Mouse (Mus musculus) megakaryocyte, embryonic 14.5 days (primary cell): ENCODE data around the gene Fbxl13. TPM values are rescaled to one million over a fixed set of nuclear protein-coding genes. Genes with fewer than 3 reads are reported as not detected.

Source experiments
- H3K27me3 ChIP-seq: replicated peaks from 2 replicates; pipeline ENCODE3; 2012; ENCODE audit warnings: inconsistent platforms
- H3K36me3 ChIP-seq: replicated peaks from 2 replicates; pipeline ENCODE3; 2012; ENCODE audit warnings: low read length, inconsistent platforms, mixed read lengths
- H3K4me1 ChIP-seq: 2 replicates; pipeline ENCODE4 v1.6.1; 2012; ENCODE audit warnings: inconsistent platforms
- H3K4me3 ChIP-seq: replicated peaks from 2 replicates; pipeline ENCODE3; 2012; ENCODE audit warnings: moderate library complexity, mild to moderate bottlenecking, inconsistent platforms
- H3K9me3 ChIP-seq: 2 replicates; pipeline ENCODE4 v1.6.1; 2012; ENCODE audit warnings: inconsistent platforms
- FLI1 ChIP-seq: IDR thresholded peaks from 2 replicates; pipeline ENCODE4 v1.6.1; 2012; ENCODE audit warnings: low read length, inconsistent platforms, mixed read lengths
- GATA1 ChIP-seq: IDR thresholded peaks from 3 replicates; pipeline ENCODE4 v1.6.1; 2012; ENCODE audit warnings: mixed read lengths, low read length, inconsistent platforms, borderline replicate concordance
- polyA plus RNA-seq: library from polyadenylated mRNA; stranded (reverse); fragments of >175 nt; gene quantifications from 2 replicates; pipeline ENCODE4 v1.2.3, GENCODE M21; 2012; ENCODE audit warnings: low replicate concordance; ENCODE audit not compliant: insufficient read depth

Fbxl13 gene
- polyA plus RNA-seq, 1 experiment, result not detected

DNA sequence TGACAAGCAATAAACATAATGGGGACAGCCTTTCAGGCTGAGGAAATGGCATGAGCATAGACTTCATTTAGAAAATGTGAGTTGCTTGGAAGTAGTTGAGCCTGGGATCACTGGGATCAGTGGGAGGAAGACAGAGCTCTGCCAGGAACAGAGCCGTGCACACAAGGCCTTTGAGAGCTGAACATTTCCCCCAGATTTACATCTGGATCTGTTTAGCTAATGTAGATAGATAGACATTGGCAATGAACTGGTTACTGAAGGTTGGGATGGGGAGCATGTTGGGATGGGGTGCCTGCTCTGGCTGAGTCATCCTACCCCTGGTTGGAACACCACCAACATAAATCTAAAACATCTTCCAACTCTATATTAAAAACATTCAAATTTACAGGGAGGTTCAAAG is 138.5 kb downstream of the Fbxl13 start:
- no peak overlapping the region for H3K4me3 ChIP-seq
- TF ChIP-seq FLI1, result no peak
- peaks cover 8% of the 10 kb centered on the region for H3K4me1 ChIP-seq
- no peaks in the 10 kb centered on the region for H3K36me3 ChIP-seq
- peaks cover 6% of the 10 kb centered on the region for H3K27me3 ChIP-seq
- no peaks in the 10 kb centered on the region for H3K9me3 ChIP-seq

GRCm38 (mm10) chr5:21505159-21505558 is 140.3 kb downstream of the Fbxl13 start:
- no peaks in the 10 kb centered on the region for H3K36me3 ChIP-seq
- H3K4me1 ChIP-seq, result peaks cover 8% of the 10 kb centered on the region; the same call in 1 of the 2 replicates
- H3K4me3 ChIP-seq, result no peak overlapping the region
- TF ChIP-seq GATA1, result no peak
- TF ChIP-seq FLI1, result no peak
- no peaks in the 10 kb centered on the region for H3K9me3 ChIP-seq
- peaks cover 3% of the 10 kb centered on the region for H3K27me3 ChIP-seq

DNA sequence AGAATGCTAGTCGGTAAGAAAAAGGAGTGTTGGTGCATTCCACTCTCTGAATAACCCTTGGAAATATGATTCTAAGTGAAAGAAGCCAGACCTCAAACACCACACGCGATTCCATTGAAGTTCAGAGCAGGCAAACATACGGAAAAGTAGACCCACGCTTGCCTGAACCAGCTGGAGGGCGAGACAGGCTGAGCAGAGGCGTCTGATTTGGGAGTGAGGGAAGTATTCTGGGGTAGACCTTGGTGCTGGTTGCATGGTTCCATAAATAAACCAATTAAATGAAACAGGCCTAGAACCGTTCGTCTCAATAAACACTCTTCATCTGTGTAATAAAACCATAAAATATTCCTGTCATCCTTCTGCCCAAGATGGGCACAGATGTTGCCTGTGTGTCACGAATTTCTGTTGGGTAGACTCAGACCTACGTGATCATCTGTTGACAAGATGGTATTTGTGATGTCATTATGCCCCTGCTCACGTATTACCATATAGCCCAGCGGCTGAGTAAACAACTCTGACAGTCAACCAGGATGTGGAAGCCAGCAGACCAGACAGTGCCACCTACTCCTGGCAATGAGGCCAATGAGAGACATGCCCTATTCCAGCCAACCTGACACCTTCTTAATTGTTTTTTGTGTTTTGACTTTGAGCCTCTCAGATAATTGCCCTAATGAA is 142.4 kb downstream of the Fbxl13 start:
- no peak for TF ChIP-seq GATA1
- no peak for TF ChIP-seq FLI1
- H3K9me3 ChIP-seq, result no peaks in the 10 kb centered on the region
- peaks cover 5% of the 10 kb centered on the region; the same call in 1 of the 2 replicates for H3K4me1 ChIP-seq
- H3K36me3 ChIP-seq, result no peaks in the 10 kb centered on the region
- no peak overlapping the region for H3K4me3 ChIP-seq
- peaks cover 3% of the 10 kb centered on the region for H3K27me3 ChIP-seq

- no peak overlapping the region for H3K4me3 ChIP-seq
- peaks cover 3% of the 10 kb centered on the region for H3K27me3 ChIP-seq
- H3K4me1 ChIP-seq, result peaks cover 11% of the 10 kb centered on the region
- no peaks in the 10 kb centered on the region for H3K36me3 ChIP-seq
- no peaks in the 10 kb centered on the region for H3K9me3 ChIP-seq
- TF ChIP-seq FLI1 (no peak), GATA1 (no peak)
These were observed 144.5 kb downstream of the Fbxl13 start for GRCm38 (mm10) chr5:21500941-21501340.

DNA sequence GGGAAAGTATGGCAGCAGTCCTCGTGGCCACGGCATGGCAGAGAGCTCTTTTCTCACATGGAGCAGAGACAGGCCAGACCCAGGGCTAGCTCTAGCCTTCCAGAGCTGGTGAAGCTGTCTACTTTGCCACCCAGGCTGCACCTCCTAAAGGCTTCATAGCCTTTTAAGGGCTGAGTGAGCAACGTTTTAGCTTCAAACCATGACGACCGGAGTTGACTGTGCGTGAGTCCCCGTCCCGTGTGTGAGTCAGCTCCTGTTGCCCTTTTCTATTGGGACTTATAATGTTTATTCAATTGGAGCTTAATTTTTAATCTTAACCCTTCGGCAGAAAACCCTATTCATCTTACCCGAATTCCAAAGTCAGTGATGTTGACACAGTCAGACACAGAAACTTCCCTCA is 145.3 kb downstream of the Fbxl13 start:
- TF ChIP-seq FLI1 (no peak), GATA1 (no peak)
- Histone ChIP-seq H3K27me3 (peaks cover 3% of the 10 kb centered on the region), H3K4me3 (no peak overlapping the region), H3K9me3 (no peaks in the 10 kb centered on the region), H3K4me1 (peaks cover 12% of the 10 kb centered on the region), H3K36me3 (no peaks in the 10 kb centered on the region)

DNA sequence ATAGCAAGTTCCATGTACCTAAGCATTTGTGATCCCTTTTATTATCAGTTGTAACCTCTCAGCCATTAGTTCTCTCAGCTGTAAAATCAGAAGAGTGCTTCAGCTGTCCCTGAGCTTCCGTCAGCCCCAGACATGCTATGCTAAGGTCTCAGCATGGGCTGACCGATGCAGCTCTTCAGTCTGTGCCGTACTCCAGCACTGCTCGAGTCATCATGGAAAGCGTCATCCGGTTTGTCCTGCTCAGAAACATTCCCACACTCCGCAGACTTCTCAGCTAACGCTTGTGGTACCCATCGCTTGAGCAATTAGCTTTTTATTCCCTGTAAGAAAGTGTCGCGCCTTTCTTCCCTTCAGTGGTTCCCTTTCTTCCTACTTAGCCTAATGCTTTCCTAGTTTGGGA is 146.5 kb downstream of the Fbxl13 start:
- H3K36me3 ChIP-seq, result no peaks in the 10 kb centered on the region
- H3K9me3 ChIP-seq, result no peaks in the 10 kb centered on the region
- no peak overlapping the region for H3K4me3 ChIP-seq
- TF ChIP-seq GATA1 (no peak), FLI1 (no peak)
- H3K4me1 ChIP-seq, result peaks cover 17% of the 10 kb centered on the region
- H3K27me3 ChIP-seq, result peaks cover 3% of the 10 kb centered on the region

GRCm38 (mm10) chr5:21498490-21498889 is 146.9 kb downstream of the Fbxl13 start:
- H3K4me3 ChIP-seq, result no peak overlapping the region
- H3K36me3 ChIP-seq, result no peaks in the 10 kb centered on the region
- peaks cover 17% of the 10 kb centered on the region for H3K4me1 ChIP-seq
- no peaks in the 10 kb centered on the region for H3K9me3 ChIP-seq
- H3K27me3 ChIP-seq, result peaks cover 3% of the 10 kb centered on the region
- TF ChIP-seq GATA1, result no peak
- TF ChIP-seq FLI1, result no peak

DNA sequence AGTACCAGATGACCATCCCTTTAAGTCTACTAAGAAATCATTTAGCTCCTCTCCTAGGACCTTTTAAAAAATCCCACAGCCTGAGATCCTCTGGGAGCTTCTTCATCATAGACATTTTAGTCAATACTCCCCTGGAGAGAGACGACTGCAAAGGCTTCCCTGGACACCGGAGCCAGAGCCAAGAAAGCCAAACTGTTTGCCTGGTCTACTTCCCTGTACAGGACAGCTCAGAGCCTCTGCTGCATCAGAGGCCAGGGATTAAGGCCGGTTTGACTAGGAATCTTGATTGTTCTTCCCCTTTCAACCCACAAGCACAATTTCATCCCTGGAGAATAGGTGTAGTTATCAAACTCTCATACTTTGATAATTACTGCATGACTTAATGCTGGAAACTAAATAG is 148.6 kb downstream of the Fbxl13 start:
- H3K9me3 ChIP-seq, result no peaks in the 10 kb centered on the region
- TF ChIP-seq FLI1, result no peak
- TF ChIP-seq GATA1, result no peak
- peaks cover 17% of the 10 kb centered on the region for H3K4me1 ChIP-seq
- no peak overlapping the region for H3K4me3 ChIP-seq
- peaks cover 3% of the 10 kb centered on the region for H3K27me3 ChIP-seq
- no peaks in the 10 kb centered on the region for H3K36me3 ChIP-seq

- H3K36me3 ChIP-seq, result no peaks in the 10 kb centered on the region
- no peak for TF ChIP-seq FLI1
These were observed 149.1 kb downstream of the Fbxl13 start for GRCm38 (mm10) chr5:21496321-21496720.

DNA sequence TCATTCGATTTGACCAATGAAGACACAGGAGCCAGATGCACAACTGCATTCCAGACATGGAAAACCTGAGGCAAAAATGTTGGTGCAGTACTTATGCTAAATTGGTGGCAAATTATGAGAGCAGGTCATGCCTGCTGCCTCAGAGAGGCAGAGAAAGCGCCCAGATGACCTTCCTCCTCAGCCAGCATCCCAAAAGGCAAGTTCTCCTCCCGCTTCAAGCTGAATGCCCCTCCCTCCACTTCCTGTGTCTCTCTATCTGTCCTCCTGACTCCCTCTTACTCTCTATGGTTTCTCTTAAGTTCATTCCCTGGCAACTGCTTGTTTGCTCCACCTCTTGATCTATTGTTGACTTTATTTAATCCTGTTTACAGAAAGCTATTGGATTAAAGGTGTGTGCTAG is 150.7 kb downstream of the Fbxl13 start:
- no peak for TF ChIP-seq FLI1
- no peak for TF ChIP-seq GATA1
- Histone ChIP-seq H3K9me3 (no peaks in the 10 kb centered on the region), H3K27me3 (no peaks in the 10 kb centered on the region), H3K4me3 (no peak overlapping the region), H3K36me3 (no peaks in the 10 kb centered on the region), H3K4me1 (peaks cover 17% of the 10 kb centered on the region)

More at GRCm38 (mm10) chr5:21496321-21496720, 149.1 kb downstream of the Fbxl13 start:
- Histone ChIP-seq H3K9me3 (no peaks in the 10 kb centered on the region), H3K27me3 (peaks cover 3% of the 10 kb centered on the region), H3K4me1 (peaks cover 17% of the 10 kb centered on the region), H3K4me3 (no peak overlapping the region)
